Mouse (Mus musculus) erythroblast, adult 5-6 weeks (primary cell): Measurements from ENCODE around the gene Slc24a3. TPM values are rescaled to one million over a fixed set of nuclear protein-coding genes. Genes with fewer than 3 reads are reported as not detected.

Source experiments
- ATAC-seq: replicated peaks from 2 replicates; pipeline ENCODE4 v1.8.0; 2016; ENCODE audit warnings: moderate number of reproducible peaks, mild to moderate bottlenecking, moderate TSS enrichment, inconsistent platforms; ENCODE audit not compliant: poor library complexity, low FRiP score, severe bottlenecking
- total RNA-seq, 2 experiments: library from RNA; stranded (forward) in 1 of 2; stranded (reverse) in 1 of 2; fragments of 150-400 nt in 1 of 2; fragments of 200-764, 138-1000 nt in 1 of 2; gene quantifications; 2 replicates each; pipeline versions ENCODE4 v1.2.3 to v1.2.4; 2015 to 2017; ENCODE audit warnings: low replicate concordance in 2 of 2

Gene Slc24a3
- total RNA-seq, 2 experiments from 2014 or later, result not detected

DNA sequence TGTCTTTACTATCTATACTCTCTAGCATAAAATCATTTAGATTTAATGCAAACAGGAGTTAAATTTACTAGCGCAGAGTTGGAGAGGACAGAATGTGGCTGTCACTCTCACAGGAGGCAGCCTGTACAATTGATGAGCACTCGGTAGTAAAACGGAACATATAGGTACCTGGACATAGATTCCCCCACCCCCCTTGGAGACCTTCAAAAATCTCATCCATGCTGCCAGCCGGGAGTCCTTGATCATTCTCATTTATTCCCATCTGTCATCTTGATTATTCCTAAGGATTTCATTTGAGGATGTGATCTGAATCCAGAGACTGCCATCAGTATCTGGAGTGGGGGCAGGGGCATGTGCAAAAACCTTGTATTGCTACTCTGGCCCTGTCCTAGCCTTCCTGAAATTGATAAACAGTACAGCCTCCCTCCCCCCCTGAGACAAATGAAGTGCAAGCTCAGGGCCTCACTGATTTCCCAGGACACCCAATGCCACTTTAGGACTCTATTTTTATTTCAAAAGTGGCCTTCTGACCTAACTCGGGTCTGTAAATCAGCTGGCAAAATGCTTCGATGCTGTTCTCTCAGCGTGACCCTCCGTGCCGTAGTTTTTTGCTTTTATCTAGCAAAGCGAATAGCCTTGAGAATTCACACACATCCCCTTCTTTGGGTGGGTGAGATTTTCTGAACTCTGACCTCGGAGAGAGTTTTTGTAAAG is 237.4 kb downstream of the Slc24a3 start:
- no peak for ATAC-seq

DNA sequence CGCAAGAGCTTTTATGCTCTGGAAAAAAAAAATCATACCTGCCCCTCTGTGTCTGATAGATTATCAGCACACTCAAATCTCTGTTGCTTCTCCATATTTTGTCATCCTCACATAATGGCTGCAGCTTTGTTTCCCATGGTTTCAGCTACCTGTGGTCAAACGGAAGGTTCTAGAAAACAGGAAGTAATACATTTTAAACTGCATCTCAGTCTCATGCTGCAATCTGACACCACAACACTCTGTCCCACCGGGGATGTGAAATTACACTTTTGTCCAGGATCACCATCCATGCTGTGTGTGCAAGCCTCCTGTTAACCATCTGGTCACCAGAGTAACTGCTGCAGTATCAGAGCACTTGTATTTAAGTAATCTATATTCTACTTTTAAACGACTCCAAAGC is 238.2 kb downstream of the Slc24a3 start:
- ATAC-seq, result no peak

DNA sequence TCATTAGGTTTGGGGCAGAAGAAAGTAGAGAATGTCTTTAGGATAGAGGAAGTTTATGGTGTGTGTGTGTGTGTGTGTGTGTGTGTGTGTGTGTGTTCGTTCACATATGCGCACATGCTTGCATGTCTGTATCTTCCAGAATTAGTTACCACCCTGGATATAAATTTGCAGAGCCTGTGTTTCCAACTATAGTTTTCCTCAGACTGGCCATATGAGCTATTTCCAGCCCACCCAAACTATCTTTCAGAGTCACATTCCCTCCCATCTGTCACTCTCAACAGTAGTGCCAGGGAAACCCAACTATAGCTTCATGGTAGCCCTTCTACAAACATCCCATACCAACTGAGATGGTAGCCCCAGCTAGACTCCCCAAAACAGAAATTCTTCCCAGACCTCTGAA is 250.2 kb downstream of the Slc24a3 start:
- no peak for ATAC-seq

DNA sequence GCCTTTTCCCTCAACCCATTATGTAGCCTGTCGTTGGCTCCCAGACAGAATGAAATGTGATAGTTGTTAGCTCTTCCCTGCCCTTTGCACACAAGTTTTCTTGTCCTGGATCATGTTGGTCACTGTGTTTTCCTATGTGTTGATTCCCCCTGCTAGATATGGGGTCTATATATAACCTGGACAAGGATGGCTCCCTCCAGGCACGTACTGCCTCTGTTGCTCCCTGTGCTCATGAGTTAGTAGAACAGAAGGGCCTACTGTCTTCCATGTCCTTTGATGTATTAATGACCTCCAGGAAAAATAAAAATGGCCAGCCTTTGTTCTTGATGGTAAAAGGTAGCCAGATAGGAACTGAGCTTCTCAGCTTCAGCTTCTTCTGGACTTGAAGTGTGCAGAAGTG is 251.5 kb downstream of the Slc24a3 start:
- no peak for ATAC-seq

DNA sequence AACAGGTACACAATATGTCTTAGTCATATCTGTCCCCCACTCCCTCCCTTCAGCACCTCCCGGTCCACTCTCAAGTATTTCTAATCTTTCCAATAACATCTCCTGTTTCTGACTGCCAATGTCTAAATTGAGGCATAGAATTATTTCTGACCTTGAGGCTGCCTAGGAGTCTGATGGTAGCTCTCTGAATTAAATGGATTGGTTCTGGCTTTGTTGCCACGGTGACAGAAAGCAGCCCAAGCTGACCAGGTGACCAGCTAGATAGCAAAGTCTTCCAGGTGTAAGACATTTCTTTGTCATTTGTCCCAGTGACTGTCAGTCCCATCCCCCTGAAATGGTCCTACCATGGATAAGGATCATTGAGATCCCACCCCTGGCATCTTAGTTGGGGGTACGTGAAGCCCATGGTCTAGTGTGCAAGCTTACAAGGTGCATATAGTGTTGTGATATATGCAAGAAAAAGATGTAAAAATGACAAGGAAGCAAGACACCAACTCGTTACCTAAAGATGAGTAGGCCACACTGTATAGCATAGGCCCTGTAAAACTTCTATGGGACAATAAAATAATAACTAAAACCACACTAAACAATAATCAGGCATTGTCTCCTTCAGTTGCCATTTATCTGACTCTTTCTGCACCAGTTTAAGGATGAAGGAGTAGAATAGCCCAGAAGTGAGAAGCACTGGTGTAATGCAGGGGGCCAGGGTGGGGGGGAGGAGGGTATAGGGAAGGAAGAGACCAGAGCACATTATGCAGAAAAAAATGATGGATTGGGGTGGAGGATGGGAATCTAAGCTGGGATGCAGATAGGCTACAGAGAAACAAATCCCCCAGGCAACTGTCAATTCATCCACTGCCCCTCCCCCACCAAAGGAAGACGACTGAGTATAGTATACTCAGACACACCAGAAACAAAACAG is 253.7 kb downstream of the Slc24a3 start:
- no peak for ATAC-seq

DNA sequence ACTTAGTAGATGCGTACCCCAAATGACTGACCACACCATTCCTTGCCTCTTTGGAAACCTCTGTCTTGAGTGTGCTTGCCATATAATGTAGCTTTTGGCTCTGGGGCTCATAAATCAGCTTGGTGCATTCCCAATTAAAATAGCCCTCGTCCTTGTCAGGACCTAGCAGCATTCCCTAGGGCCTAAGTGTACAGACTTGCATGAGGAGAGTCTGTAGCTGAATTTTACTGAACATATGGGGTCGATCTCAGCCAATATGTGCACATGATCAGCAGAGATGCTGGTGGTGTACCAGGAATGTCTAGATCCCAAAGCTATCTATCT is 254.3 kb downstream of the Slc24a3 start:
- ATAC-seq, result no peak

DNA sequence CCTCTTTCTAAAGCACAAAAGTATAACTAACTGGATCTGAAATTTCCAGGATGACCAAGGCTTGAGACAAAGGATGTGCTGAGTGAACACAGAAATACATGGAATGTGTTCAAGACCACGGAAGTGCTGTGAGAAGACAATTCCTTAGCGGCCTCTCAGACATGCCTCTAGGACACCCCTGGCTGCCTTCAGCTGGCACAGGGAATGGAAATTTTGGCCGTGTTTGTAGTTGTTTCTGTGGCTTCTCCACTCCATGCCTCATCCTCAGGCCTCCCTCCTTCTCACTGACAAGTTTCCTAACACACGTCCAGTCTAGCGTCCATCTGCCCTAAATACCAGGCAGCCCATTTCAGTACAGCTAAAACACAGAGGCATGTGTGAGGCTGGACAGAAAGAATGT is 262.4 kb downstream of the Slc24a3 start:
- no peak for ATAC-seq

DNA sequence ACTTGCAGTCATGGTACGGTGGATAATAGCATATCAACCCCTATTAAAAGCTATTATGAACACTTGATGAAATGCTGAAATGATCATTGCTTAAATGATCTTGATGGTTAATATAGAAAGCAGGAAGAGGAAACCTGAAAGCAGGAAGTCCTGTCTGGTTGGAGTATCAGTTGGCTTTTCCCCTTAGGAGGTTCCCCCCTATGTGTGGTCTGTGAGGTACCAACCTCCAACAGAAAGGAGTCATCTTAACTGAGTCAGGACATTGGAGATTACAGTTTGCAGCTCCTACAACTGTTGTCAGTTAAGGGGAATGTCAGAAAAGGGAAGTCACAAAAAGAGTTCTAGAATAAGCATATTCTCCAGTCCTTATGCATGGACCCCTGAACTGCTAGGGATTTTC is 266.5 kb downstream of the Slc24a3 start:
- no peak for ATAC-seq

DNA sequence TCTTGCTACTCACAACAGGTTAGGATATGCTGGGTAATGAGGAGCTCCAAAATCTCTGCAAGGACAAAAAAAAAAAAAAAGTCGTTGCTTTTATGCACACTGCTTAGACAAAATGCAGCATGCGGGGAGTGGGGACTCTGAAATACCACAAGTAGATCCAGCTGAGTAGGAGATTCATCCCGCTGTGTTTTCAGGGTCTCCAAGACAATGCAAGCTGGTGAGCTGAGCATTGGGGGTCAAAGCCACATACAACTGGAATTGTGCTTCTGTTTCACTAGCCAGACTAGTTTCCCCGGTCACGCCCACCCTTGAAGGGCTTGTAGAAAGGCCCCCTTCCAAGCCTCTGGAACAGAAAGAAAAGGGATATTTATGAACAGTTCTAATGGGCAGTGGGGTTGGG is 270.8 kb downstream of the Slc24a3 start:
- no peak for ATAC-seq

DNA sequence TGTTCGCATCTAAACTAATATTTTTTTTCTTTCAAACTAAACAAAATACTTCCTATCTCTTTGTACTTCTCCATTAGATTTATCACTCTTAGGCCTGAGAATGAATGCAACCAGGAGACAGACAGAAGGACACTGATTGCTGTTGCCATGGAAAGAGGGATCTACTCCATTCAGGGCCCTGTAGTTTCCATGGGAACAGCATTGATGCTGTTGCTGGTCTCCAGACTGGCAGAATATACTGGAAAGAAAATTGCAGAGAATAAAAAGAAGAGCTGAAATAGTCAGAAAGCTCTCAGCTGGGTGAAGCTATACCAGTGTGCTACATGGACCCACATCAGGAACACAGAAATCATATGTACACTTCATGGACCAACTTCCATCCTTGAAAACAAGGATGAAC is 272.2 kb downstream of the Slc24a3 start:
- ATAC-seq, result no peak

DNA sequence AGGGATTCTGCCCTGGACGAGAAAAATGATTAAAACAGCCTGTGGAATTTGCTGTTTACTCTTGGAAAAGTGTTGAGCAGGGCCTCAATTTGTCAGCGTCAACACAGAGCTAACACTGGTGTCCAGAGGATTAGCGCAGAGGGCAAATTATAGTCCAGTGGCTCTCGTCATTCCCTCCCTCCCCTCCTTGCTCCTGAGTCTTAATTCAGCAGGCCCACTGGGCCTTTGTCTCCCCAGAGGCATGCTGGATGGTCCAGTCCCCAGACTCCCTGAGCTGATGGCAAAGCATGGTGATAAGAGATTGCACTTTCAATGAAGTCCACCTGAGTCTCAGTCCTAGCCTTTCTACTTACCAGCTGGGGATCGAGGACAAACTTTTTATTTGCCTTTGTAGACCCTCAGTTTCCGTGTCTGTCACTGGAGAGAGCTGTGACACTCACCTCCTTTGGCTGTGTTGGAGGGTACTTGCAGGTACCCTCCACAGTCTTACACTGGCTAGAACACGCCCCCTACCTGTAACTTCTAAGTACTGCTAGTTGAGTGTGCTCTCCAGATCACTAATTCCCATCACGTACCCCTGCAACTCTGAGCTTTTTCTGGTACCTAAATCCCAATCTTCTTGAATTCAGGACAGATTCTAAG is 289.7 kb downstream of the Slc24a3 start:
- ATAC-seq, result no peak

DNA sequence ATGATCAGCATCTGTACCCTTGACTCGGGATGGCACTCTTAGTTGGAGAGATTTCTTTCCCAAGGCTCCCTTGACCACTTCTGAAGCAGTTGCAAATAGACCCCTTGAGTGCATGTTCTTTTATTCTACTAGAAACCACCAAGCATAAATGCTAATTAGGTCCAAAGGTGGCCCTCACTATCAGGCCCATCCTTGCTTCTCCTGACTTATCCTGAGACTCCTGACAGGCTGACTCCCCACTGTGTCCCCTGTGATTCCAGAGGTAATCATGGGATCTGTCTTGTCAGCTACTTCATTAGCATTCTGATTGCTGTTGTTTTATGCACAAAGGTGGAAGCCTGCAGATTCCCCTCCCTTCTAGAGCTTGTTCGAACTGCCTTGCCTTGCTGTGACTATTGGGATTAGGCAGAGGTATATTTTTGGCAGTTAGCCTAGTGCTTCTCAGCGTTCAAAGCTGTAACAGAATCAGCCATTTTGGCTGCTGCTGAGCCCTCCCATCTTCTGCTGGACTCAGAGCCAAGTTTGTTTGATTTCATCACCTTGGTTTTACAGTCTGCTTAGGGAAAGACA is 293.4 kb downstream of the Slc24a3 start:
- ATAC-seq, result no peak

DNA sequence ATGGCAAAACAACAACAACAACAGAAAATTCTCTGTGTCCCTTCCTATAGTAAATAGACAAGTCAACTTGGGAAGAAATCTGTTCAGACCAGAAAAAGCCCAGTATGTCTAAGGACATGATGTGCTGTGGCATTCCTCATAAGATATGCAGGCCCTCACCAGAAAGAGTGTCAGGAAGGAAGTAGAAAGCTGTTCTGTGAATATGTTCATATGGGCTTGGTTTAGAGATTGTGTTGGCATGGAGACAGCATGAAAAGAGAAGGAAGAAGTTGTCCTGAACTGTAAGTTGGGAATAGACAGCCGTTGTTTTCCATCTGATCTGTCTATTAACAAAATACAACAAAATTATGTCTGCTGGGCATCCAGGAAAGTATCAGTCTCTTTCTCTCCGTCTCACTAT is 294.7 kb downstream of the Slc24a3 start:
- no peak for ATAC-seq

DNA sequence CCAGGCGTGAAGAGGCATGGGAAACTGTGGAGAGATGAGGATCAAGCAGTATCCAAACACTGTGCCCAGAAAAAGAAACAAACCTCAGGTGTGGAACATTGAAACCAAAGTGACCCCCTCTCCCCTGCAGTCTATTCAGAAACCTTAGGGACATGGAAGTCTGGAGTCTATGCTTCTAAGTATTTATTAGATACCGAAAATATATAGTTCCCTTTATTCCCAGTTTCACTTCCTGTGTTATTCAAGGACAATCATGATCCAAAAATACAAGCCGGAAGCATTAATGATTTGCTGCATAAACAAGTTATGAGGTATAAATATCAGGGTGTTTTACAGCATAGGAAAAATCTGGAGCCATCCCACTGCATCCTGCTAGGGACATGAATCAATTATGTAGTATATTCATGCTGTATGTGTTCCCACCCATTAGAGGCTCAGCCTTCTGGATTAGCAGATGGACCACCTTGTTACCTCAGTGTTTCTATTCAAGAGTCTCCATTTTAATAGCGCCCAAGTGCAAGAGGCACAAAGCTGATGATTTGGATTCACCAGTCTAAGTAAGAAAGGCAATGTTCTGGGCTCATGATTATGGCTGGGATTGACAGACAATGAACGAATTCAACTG is 301.3 kb downstream of the Slc24a3 start:
- ATAC-seq, result no peak

DNA sequence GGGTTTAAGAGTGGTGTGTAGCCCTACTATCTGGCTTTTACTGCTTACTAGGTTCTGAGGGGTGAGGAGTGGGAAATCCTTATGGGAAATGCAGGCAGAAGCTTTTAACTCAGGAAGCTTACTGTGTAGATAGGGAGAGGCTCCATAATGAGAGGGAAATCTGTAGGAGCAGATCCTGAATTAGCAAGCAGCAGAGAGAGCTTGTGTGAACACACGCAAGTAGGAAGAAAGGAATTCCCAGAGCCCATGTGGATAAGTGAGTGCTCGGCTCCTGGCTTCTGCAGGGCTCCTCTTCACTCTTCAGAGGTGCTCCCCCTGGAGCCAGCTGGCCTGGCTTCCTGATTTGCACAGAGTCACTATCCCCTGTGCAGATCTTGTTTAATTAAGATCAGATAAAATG is 309.9 kb downstream of the Slc24a3 start:
- ATAC-seq, result no peak

DNA sequence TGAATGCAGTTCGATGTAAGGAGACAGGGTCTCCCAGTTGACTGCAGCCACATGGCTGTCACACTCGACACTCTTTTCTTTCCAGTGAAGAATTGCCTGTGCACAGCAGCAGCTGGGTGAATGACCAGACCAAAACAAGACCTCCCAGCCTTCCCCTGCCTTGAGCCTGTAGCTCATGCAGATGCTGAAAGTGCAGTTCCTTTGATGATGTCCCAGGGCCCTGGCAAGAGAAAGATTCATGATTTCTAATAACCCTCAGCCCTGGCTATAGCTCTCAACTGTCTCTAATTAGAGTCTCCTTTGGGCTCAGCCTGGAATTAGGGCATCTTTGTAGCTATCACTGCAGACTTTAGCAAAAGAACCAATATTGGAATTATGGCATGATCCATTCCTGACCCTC is 312.1 kb downstream of the Slc24a3 start:
- ATAC-seq, result no peak

DNA sequence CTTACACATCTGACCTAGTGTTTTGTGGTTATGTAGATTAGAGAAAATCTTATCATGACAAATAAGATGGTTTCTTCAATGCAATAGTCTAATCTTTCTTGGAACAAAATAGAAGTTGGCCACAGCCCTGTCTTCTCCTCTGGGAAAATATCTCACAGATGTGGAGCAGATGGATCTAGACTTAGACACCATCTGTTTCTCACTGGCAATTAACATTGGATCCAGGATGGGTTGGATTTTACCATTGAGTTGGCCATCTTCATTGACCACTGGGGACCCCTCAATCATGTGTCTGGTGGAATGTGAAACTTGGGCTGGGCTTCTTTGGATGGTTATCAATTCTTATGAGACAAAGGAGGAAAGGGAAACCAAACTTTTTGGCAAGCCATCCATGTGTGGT is 332.7 kb downstream of the Slc24a3 start:
- ATAC-seq, result no peak

DNA sequence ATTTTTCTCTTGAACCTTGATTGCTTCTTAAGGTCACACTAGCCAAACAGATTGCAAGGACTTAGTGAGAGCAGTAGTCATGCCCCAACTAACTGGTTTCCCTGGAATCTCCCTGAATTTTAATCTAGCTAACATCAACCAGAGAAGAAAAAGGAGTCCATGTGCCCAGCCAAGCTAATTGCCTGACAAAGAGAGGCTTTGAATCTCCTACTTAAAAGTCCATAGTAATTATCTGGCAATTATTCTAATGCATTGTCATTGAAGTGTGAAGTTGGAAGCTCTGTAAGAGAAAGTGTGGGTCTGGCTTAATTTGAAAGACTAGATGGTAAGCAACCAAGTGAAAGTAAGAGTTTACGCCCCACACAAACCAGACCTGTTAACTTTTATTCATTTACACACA is 333.9 kb downstream of the Slc24a3 start:
- ATAC-seq, result no peak

DNA sequence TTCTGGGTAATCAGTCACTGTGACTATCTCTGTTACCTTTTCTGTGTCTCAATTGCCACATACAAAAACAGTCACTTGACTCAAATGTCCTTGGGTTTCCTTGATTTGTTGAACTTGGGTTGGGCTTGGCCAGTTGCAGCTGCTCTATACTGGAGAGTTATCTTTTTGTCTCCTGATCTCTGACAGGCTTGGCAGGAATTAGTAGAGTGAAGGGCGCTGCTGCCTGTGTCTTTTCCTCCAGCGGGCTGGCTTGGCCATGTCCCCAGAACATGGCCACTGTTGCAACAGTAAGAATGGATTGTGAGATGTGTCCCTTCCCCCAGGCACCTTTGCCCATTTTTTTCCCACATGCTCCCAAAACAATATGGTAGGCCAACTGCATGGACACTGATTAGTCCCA is 340.1 kb downstream of the Slc24a3 start:
- ATAC-seq, result no peak

DNA sequence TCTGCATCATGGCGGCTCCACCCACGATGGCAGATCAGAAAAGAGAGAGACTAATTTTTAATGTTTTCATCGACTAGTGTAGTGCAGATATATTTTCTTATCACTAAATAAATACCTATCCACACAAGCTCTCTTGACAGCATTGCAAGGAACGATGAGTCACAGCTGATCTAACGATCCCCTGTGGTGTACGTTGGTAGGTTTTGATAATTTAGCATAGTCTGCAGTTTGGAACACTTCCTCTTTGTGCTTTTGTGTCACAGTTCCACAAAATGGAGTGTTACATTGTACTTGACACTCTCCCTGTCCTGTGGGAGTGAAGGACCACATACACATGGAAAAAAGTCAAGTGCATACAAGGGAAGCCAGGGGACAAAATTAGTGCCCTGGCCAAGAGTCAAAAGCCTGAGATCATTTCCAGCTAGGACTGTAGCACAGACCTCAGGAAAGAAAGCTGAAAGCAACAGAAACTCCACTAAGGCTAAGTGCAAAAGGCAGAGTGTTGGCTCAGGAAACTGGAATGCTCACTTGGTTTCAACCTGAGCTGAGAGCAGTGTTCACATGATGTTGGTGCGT is 343.2 kb downstream of the Slc24a3 start:
- ATAC-seq, result no peak
